Mouse (Mus musculus) forebrain, embryonic 12.5 days (tissue): Measurements from ENCODE around the gene Xpo6. TPM values are rescaled to one million over a fixed set of nuclear protein-coding genes. Genes with fewer than 3 reads are reported as not detected.

Source experiments
- ATAC-seq: fragments of 200-750 bp; cut with Nextera tagmentation; 2 replicates; pipeline ENCODE4 v1.8.0; 2017; ENCODE audit warnings: moderate TSS enrichment; ENCODE audit not compliant: low FRiP score
- H3K27ac ChIP-seq: fragments of 300-500 bp; sonication (generic); 2 replicates; pipeline ENCODE4 v1.5.1; 2016; ENCODE audit warnings: mild to moderate bottlenecking
- H3K27me3 ChIP-seq: fragments of 300-500 bp; sonication (generic); 2 replicates; pipeline ENCODE4 v1.6.1; 2016; ENCODE audit warnings: mild to moderate bottlenecking
- H3K36me3 ChIP-seq: fragments of 300-500 bp; sonication (generic); replicated peaks from 2 replicates; pipeline ENCODE4 v1.6.1; 2016; ENCODE audit warnings: mild to moderate bottlenecking
- H3K4me1 ChIP-seq: fragments of 300-500 bp; sonication (generic); 2 replicates; pipeline ENCODE4 v1.6.1; 2016
- H3K4me2 ChIP-seq: fragments of 300-500 bp; sonication (generic); 2 replicates; pipeline ENCODE4 v1.6.1; 2016; ENCODE audit warnings: mild to moderate bottlenecking, moderate library complexity
- H3K4me3 ChIP-seq: fragments of 300-500 bp; sonication (generic); replicated peaks from 2 replicates; pipeline ENCODE4 v1.5.1; 2016; ENCODE audit warnings: mild to moderate bottlenecking
- H3K9ac ChIP-seq: fragments of 300-500 bp; sonication (generic); 2 replicates; pipeline ENCODE4 v1.6.1; 2016; ENCODE audit warnings: mild to moderate bottlenecking
- H3K9me3 ChIP-seq: fragments of 300-500 bp; sonication (generic); 2 replicates; pipeline ENCODE4 v1.6.1; 2016
- WGBS: fragments of 180-500 bp; shearing (Covaris S2); methylation state at CpG from one replicate; pipeline ENCODE4 v1.1.7; 2016; 5-methylcytosine and 5-hydroxymethylcytosine counted together
- polyA plus RNA-seq: library from polyadenylated mRNA; unstranded; fragments of >200 nt; fragmentation: Nextera tagmentation; extraction: Ambion mirVana; gene quantifications from 2 replicates; pipeline ENCODE4 v1.2.1, GENCODE M21; 2016

The Xpo6 gene
- polyA plus RNA-seq, 1 experiment from 2014 or later = 74.8 TPM

DNA sequence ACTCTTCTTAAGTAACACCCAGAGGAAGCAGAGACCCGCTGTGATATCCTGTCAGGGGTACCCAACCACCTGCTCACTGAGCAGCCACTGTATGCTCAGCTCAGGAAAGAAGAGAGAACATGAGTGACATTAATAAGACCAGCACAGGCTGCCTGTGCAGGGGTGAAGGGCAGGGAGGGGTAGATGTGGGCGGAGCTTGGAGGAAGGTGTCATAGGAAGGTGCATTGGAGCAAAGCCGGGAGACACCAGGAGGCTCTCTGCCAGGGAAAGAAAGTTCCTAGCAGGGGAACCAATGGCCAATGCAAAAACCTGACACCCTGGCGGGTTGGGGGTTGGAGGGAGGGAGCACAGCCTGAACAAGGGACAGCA is 116.3 kb downstream of the Xpo6 start:
- Histone ChIP-seq H3K4me1 (peaks cover 45% of the 10 kb centered on the region), H3K4me3 (no peak overlapping the region), H3K4me2 (no peak overlapping the region), H3K9ac (no peak overlapping the region), H3K27me3 (peaks cover 78% of the 10 kb centered on the region), H3K36me3 (no peaks in the 10 kb centered on the region), H3K27ac (no peak overlapping the region), H3K9me3 (no peaks in the 10 kb centered on the region)
- ATAC-seq = no peak
- WGBS = 12% methylated on average over 4 of the region's 4 CpGs

DNA sequence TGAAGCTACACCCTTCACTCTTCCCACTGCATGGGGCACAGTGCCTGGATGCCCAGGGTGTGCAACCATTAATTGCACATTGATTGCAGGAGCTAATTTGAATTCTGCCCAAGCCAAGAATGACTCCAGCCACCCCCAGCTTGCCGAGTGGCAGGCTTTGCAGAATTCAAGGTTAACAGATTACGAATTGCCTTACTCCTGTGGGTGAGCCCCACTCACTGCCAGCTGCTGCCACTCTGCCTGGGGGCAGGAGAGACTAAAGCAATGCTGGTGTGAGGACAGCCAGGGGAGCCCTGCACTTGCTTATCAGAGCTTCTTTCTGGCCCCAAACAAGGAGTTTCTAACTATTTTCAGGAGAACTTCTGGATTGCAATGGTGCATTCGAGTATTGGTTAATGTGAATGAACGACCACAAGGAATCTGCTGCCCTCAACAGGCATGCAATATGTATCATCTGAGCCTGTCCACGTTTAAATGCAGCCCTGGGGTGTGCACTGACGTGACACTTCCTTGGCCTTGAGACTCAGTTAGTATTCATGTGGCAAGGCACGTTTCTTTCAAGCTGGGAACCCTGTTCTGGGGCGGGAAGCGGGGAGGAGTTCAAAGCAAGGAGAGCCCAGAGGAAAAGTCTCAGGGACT is 116.8 kb downstream of the Xpo6 start:
- Histone ChIP-seq H3K9ac (no peak overlapping the region), H3K4me2 (no peak overlapping the region), H3K36me3 (no peaks in the 10 kb centered on the region), H3K27ac (no peak overlapping the region), H3K4me1 (peaks cover 45% of the 10 kb centered on the region), H3K4me3 (no peak overlapping the region), H3K9me3 (no peaks in the 10 kb centered on the region), H3K27me3 (peaks cover 83% of the 10 kb centered on the region)
- no peak for ATAC-seq
- WGBS = 20% methylated on average over 9 of the region's 9 CpGs

- Histone ChIP-seq H3K4me2 (peak within 1 kb of the TSS; percentile 97), H3K9ac (peak within 1 kb of the TSS; percentile 53), H3K4me1 (peaks cover 39% of the 10 kb centered on the region), H3K27me3 (peaks cover 87% of the 10 kb centered on the region), H3K9me3 (no peaks in the 10 kb centered on the region), H3K4me3 (peak within 1 kb of the TSS; percentile 57), H3K36me3 (no peaks in the 10 kb centered on the region), H3K27ac (no peak within 1 kb of the TSS)
- WGBS = 2% methylated on average over 48 of the region's 49 CpGs
- no peak for ATAC-seq
Observed at GRCm38 (mm10) chr7:126082286-126082741, 118.0 kb downstream of the Xpo6 start, which contains the start of gene Gsg1l. TSS of gene Gsg1l (minus strand) at chr7:126082411.

- H3K4me1 ChIP-seq = peaks cover 34% of the 10 kb centered on the region
- peak overlapping the region; percentile 97 for H3K4me2 ChIP-seq
- peak overlapping the region; percentile 57 for H3K4me3 ChIP-seq
- peak overlapping the region; percentile 53 for H3K9ac ChIP-seq
- under 1% methylated on average over 80 of the region's 80 CpGs for WGBS
- no peak overlapping the region for H3K27ac ChIP-seq
- no peak for ATAC-seq
- H3K9me3 ChIP-seq = no peaks in the 10 kb centered on the region
- no peaks in the 10 kb centered on the region for H3K36me3 ChIP-seq
- peaks cover 83% of the 10 kb centered on the region for H3K27me3 ChIP-seq
Observed at GRCm38 (mm10) chr7:126081727-126082285, 118.5 kb downstream of the Xpo6 start.

DNA sequence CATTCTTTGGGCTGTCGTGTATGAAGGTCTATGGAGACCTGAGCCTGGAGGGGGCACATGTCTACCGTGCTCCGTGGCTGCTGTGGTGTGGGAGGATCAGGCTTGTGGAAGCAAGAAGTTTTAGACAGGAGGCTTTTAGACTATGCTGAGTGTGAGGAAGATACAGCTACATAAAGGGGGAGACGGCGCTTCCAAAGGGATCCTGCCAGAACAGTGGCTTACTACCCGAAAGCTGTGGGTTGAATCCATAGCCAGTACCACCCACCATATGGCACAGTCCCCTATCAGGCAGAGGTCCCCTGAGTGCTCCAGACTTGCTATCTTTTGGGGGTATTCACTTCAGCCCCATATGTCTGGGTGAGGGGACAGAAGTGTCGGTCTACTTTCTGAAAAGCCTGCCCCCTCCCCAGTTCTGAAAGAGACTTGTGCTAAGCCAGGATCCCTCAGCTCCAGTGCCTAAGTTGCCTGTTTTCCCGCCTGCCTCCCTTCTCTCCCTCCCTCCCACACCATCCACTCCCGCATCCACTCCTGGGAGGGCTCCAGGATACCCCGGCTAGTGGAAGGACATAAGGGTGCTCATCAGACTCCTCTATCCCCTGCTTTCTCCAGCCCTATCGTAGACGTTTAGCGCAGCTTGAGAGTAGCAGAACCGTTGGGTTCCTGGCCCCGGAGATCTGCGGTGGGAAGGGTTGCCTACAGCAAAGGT is 119.2 kb downstream of the Xpo6 start:
- Histone ChIP-seq H3K4me1 (peaks cover 27% of the 10 kb centered on the region), H3K9me3 (no peaks in the 10 kb centered on the region), H3K36me3 (no peaks in the 10 kb centered on the region), H3K27ac (no peak overlapping the region), H3K9ac (peak overlapping the region; percentile 53), H3K4me3 (peak overlapping the region; percentile 57), H3K4me2 (peak overlapping the region; percentile 97), H3K27me3 (peaks cover 86% of the 10 kb centered on the region)
- 19% methylated on average over 16 of the region's 16 CpGs for WGBS
- no peak for ATAC-seq

DNA sequence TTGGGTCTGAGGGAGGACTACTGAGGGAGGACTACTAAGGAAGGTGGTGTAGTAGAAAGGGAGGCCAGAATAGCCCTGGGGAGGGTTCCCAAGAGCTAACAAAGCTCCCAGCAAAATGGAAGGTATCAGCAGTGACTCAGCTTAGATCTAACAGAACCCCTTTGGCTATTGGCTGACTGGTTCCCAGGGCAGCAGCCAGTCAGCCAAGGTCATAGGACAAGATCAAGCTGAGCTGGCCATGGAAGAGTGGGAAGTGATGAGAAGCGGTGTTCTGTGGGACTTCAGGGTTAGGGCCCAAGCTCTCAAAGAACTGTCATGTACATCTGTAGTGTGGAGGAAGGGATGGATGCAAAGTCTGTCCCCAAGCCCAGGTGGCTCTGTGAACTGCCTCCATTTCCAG is 123.4 kb downstream of the Xpo6 start:
- Histone ChIP-seq H3K27me3 (peaks cover 49% of the 10 kb centered on the region), H3K9ac (no peak overlapping the region), H3K9me3 (no peaks in the 10 kb centered on the region), H3K4me1 (peaks cover 7% of the 10 kb centered on the region), H3K27ac (no peak overlapping the region), H3K4me3 (no peak overlapping the region), H3K4me2 (no peak overlapping the region), H3K36me3 (no peaks in the 10 kb centered on the region)
- no peak for ATAC-seq
- WGBS = 94% methylated on average over 1 of the region's 1 CpGs

DNA sequence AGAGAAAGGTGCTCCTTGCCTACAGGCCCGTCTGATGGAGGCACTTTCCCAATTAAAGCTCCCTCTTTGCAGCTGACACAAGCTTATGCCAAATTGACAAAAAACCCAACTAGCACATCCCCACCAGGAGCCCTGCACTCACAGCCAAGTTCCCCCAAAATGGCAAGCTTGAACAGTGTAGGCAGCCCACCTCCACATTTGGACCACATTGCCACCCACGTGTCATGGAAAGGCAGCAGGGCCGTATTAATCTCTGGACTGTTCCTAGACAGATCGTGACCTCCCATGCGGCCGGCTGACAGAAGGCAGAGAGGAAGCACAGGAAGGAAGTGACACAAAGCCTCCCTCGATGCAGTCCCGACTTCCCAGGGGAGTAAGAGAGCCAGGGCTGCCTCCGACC is 125.2 kb downstream of the Xpo6 start:
- H3K9ac ChIP-seq = no peak overlapping the region
- WGBS = 75% methylated on average over 9 of the region's 9 CpGs

GRCm38 (mm10) chr7:126070321-126070720 is 130.0 kb downstream of the Xpo6 start:
- no peaks in the 10 kb centered on the region for H3K36me3 ChIP-seq
- 0 out of 2 replicates have a peak, but pooled peaks cover 3% of the 10 kb centered on the region for H3K4me1 ChIP-seq
- no peak overlapping the region for H3K4me2 ChIP-seq
- ATAC-seq = no peak
- no peak overlapping the region for H3K27ac ChIP-seq
- 0 out of 2 replicates have a peak, but pooled peaks cover 4% of the 10 kb centered on the region for H3K9me3 ChIP-seq
- H3K9ac ChIP-seq = no peak overlapping the region
- no peak overlapping the region for H3K4me3 ChIP-seq
- H3K27me3 ChIP-seq = 0 out of 2 replicates have a peak, but pooled peaks cover 3% of the 10 kb centered on the region
- WGBS = 94% methylated on average over 4 of the region's 4 CpGs

More for the DNA sequence above, 125.2 kb downstream of the Xpo6 start:
- no peak for ATAC-seq
- no peak overlapping the region for H3K4me2 ChIP-seq
- no peak overlapping the region for H3K4me3 ChIP-seq
- peaks cover 30% of the 10 kb centered on the region for H3K27me3 ChIP-seq
- H3K4me1 ChIP-seq = no peaks in the 10 kb centered on the region
- H3K27ac ChIP-seq = no peak overlapping the region
- H3K36me3 ChIP-seq = no peaks in the 10 kb centered on the region
- no peaks in the 10 kb centered on the region for H3K9me3 ChIP-seq

DNA sequence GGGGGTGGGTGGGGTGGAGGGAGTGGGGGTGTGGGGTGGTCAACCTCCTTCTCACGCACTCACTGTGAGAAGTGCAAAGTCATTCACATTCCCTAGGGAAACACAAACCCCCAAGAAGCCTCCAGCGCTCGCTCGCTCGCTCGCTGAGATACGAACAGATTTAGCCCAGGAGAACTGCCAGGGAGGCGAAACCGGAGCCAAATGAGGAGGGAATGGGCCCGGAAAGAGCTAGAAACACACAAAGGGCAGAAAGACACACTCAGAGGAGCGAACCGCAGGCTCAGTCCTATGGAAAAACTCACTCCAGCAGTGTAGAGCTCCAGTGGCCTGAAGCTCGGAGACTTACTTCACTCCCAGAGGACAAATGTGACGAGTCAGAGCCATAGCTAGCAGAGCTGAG is 133.5 kb downstream of the Xpo6 start:
- Histone ChIP-seq H3K4me3 (no peak overlapping the region), H3K4me1 (peaks cover 11% of the 10 kb centered on the region), H3K9me3 (0 out of 2 replicates have a peak, but pooled peaks cover 4% of the 10 kb centered on the region), H3K36me3 (no peaks in the 10 kb centered on the region), H3K27me3 (peaks cover 6% of the 10 kb centered on the region; the same call in 1 of the 2 replicates), H3K27ac (no peak overlapping the region), H3K9ac (no peak overlapping the region), H3K4me2 (no peak overlapping the region)
- ATAC-seq = no peak
- 73% methylated on average over 14 of the region's 14 CpGs for WGBS

GRCm38 (mm10) chr7:126065243-126065876 is 134.9 kb downstream of the Xpo6 start:
- Histone ChIP-seq H3K27ac (no peak overlapping the region), H3K9me3 (0 out of 2 replicates have a peak, but pooled peaks cover 4% of the 10 kb centered on the region), H3K36me3 (no peaks in the 10 kb centered on the region), H3K4me3 (no peak overlapping the region), H3K27me3 (peaks cover 11% of the 10 kb centered on the region), H3K4me1 (peaks cover 12% of the 10 kb centered on the region), H3K4me2 (no peak overlapping the region), H3K9ac (no peak overlapping the region)
- ATAC-seq = no peak
- WGBS = 75% methylated on average over 5 of the region's 5 CpGs

DNA sequence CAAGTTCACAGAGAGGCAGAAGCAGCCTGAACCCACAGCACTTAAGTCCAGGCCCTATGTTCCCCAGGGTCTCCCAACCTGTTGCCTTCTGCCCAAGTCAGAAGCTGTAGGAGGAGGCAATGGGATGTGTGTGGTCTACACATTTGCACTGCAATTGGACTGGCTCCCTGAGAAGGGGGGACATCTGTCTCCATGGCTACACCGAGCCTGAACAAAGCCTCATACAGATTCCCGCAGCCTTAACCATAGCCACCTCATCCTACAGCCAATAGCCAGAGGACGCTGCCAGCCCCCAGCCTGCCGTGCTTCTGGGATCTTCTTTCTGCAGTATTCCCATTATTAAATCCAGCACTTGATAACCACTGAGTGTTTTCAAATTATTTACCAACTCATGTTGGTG is 138.1 kb downstream of the Xpo6 start:
- H3K4me2 ChIP-seq = no peak overlapping the region
- H3K9ac ChIP-seq = no peak overlapping the region
- no peak overlapping the region for H3K4me3 ChIP-seq
- H3K4me1 ChIP-seq = peaks cover 25% of the 10 kb centered on the region
- H3K27me3 ChIP-seq = peaks cover 25% of the 10 kb centered on the region
- 48% methylated on average over 4 of the region's 4 CpGs for WGBS
- H3K27ac ChIP-seq = no peak overlapping the region
- ATAC-seq = no peak
- H3K36me3 ChIP-seq = no peaks in the 10 kb centered on the region
- H3K9me3 ChIP-seq = no peaks in the 10 kb centered on the region

- Histone ChIP-seq H3K36me3 (no peaks in the 10 kb centered on the region), H3K9ac (no peak overlapping the region), H3K9me3 (no peaks in the 10 kb centered on the region), H3K4me2 (no peak overlapping the region), H3K4me1 (peaks cover 40% of the 10 kb centered on the region), H3K27ac (no peak overlapping the region), H3K27me3 (peaks cover 20% of the 10 kb centered on the region), H3K4me3 (no peak overlapping the region)
- WGBS = 47% methylated on average over 7 of the region's 7 CpGs
- no peak for ATAC-seq
Observed at GRCm38 (mm10) chr7:126058918-126059317, 141.4 kb downstream of the Xpo6 start.
